Mouse (Mus musculus) neural tube, embryonic 12.5 days (tissue): Measurements from ENCODE around the gene Golim4. TPM values are rescaled to one million over a fixed set of nuclear protein-coding genes. Genes with fewer than 3 reads are reported as not detected.

Experiments used
- ATAC-seq: fragments of 200-750 bp; cut with Nextera tagmentation; 2 replicates; pipeline ENCODE4 v1.8.0; 2017; ENCODE audit warnings: low read depth, mild to moderate bottlenecking, moderate TSS enrichment, moderate library complexity; ENCODE audit not compliant: low FRiP score
- H3K27ac ChIP-seq: fragments of 300-500 bp; sonication (generic); 2 replicates; pipeline ENCODE4 v1.5.1; 2016
- H3K27me3 ChIP-seq: fragments of 300-500 bp; sonication (generic); replicated peaks from 2 replicates; pipeline ENCODE4 v1.6.1; 2016; ENCODE audit warnings: mild to moderate bottlenecking
- H3K36me3 ChIP-seq: fragments of 300-500 bp; sonication (generic); 2 replicates; pipeline ENCODE4 v1.6.1; 2016; ENCODE audit warnings: mild to moderate bottlenecking
- H3K4me1 ChIP-seq: fragments of 300-500 bp; sonication (generic); 2 replicates; pipeline ENCODE4 v1.6.1; 2016
- H3K4me2 ChIP-seq: fragments of 300-500 bp; sonication (generic); replicated peaks from 2 replicates; pipeline ENCODE4 v1.6.1; 2016; ENCODE audit warnings: mild to moderate bottlenecking
- H3K4me3 ChIP-seq: fragments of 300-500 bp; sonication (generic); 2 replicates; pipeline ENCODE4 v1.5.1; 2016
- H3K9ac ChIP-seq: fragments of 300-500 bp; sonication (generic); 2 replicates; pipeline ENCODE4 v1.6.1; 2016; ENCODE audit warnings: mild to moderate bottlenecking
- H3K9me3 ChIP-seq: fragments of 300-500 bp; sonication (generic); 2 replicates; pipeline ENCODE4 v1.6.1; 2016; ENCODE audit warnings: mild to moderate bottlenecking
- WGBS: fragments of 180-500 bp; shearing (Covaris S2); methylation state at CpG from one replicate; pipeline ENCODE4 v1.1.7; 2016; 5-methylcytosine and 5-hydroxymethylcytosine counted together
- polyA plus RNA-seq: library from polyadenylated mRNA; unstranded; fragments of >200 nt; fragmentation: Nextera tagmentation; extraction: Ambion mirVana; gene quantifications from 2 replicates; pipeline ENCODE4 v1.2.1, GENCODE M21; 2016

Golim4 gene
- polyA plus RNA-seq, 1 experiment from 2014 or later, result 61.8 TPM

- WGBS, result 4% methylated on average over 4 of the region's 4 CpGs
- Histone ChIP-seq H3K9ac (no peak overlapping the region), H3K9me3 (no peaks in the 10 kb centered on the region), H3K4me3 (no peak overlapping the region), H3K36me3 (peaks cover 4% of the 10 kb centered on the region; the same call in 1 of the 2 replicates), H3K27ac (no peak overlapping the region), H3K4me2 (no peak overlapping the region), H3K27me3 (no peaks in the 10 kb centered on the region), H3K4me1 (no peaks in the 10 kb centered on the region)
- peak; percentile 84 for ATAC-seq
These were observed 46.5 kb downstream of the Golim4 start for GRCm38 (mm10) chr3:75910257-75910656.

DNA sequence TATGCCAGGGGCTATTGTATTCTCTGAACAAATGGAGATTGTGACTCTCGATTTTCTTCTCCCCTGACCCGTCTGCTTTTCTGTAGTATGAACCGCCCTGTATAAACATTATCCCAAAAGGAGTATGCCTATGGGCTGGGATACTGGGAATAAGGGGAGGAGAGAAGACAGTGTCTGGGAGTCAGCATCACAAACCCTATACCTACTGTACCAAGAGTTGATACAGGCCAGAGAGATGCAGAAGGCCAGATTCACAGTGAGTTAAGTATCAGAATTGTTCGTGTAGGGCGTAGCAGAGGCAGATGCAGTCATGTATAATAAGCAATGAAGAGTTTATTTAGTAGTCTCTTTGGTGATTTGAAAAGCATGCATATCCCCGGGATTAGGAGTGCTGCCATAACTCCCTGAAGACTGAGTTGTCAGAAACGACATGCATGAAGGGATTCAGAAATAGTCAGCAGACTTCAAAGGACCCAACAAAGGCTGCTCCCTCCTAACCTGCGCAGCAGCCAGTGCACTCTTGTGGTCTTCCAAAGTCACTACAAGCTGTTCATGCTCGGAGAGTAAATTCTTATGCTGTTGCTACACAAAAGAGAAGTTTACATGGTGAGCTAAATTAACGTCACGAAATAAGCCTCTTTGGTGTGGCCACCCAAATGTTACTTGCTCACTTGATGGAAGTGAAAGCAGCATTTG, 54.7 kb downstream of the Golim4 start:
- 85% methylated on average over 11 of the region's 11 CpGs for WGBS
- Histone ChIP-seq H3K4me2 (no peak overlapping the region), H3K27ac (no peak overlapping the region), H3K27me3 (no peaks in the 10 kb centered on the region), H3K36me3 (peaks cover 13% of the 10 kb centered on the region), H3K4me3 (no peak overlapping the region), H3K4me1 (no peaks in the 10 kb centered on the region), H3K9ac (no peak overlapping the region), H3K9me3 (no peaks in the 10 kb centered on the region)
- ATAC-seq, result peak; percentile 58; the same call in 1 of the 2 replicates

DNA sequence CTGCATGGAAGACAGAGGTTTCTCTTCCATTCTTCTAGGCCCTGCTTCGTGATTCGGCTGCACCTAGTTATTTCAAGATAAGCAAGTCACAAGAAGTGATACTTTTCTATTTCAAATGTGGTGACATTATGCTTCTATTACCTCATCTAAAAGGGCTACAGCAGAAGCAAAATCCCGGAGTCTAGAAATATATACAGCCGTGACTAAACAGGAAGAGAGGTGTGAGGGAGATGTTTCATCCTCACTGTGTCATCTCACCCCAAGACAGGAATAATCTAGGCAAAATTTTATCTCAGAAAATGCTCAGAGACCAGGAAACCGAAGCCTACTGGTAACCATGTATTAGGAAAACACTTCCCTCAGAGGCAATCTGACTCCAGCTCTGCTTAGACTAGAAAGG, 61.7 kb downstream of the Golim4 start:
- no peaks in the 10 kb centered on the region for H3K27me3 ChIP-seq
- H3K36me3 ChIP-seq, result peaks cover 51% of the 10 kb centered on the region
- no peaks in the 10 kb centered on the region for H3K4me1 ChIP-seq
- H3K4me2 ChIP-seq, result no peak overlapping the region
- H3K9ac ChIP-seq, result no peak overlapping the region
- H3K9me3 ChIP-seq, result no peaks in the 10 kb centered on the region
- no peak for ATAC-seq
- no peak overlapping the region for H3K27ac ChIP-seq
- 97% methylated on average over 5 of the region's 5 CpGs for WGBS
- H3K4me3 ChIP-seq, result no peak overlapping the region

DNA sequence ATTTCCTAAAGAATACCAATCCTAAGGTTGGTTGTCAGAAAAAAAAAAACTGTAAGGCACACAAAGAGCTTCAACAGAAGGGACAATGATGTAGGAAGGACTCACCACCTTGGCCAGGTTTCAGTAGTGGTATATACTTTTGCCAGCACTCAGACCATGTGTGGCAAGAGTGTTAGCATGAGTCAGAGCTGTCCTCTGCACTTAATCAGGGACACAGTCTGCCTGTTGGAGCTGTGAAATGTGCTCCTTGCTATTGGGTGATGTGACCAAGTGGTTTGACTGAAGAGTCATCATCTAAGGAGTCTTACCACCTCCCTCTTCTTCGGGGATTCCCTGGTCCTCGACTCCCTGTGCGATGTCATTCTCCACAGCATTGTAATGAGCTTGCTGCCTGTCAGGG, 65.2 kb downstream of the Golim4 start:
- Histone ChIP-seq H3K9me3 (no peaks in the 10 kb centered on the region), H3K4me3 (no peak overlapping the region), H3K27ac (no peak overlapping the region), H3K4me2 (no peak overlapping the region), H3K9ac (no peak overlapping the region), H3K27me3 (no peaks in the 10 kb centered on the region), H3K36me3 (peaks cover 56% of the 10 kb centered on the region), H3K4me1 (no peaks in the 10 kb centered on the region)
- WGBS, result 96% methylated on average over 3 of the region's 3 CpGs
- ATAC-seq, result no peak

DNA sequence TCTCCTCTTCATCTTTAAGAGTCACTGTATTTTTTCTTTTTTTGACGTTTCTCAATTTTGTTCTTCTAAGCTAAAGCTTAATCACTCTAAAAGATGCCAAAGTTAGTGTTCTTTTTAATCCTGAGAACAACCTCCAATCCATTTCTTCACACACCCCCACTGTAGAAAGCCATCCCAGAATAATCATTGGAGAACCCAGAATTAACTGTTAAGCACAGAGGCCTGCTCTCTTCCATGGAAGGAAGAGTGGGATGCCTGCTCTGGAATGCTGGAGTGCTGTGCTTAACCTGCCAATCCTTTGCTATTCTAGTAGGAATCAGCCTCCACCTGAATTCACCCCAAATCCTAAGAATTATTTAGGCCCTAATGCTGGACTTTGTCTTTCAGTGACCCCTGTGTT, 67.4 kb downstream of the Golim4 start:
- H3K36me3 ChIP-seq, result peaks cover 64% of the 10 kb centered on the region

DNA sequence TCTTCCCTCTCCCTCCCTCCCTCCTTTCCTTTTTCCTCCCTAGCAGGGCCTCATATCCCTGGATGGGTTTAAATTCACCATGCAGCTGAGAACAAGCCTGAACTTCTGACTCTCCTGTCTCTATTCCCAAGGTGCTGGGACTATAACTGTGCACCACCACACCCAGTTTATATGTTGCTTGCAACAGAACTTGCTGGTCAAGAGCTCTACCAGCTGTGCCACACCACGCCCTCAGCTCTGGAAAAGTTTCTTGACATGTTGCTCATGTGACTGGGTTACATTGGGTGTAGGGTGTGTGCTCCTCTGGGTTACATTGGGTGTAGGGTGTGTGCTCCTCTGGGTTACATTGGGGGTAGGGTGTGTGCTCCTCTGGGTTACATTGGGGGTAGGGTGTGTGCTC, 75.2 kb downstream of the Golim4 start:
- ATAC-seq, result no peak
- Histone ChIP-seq H3K4me3 (no peak overlapping the region), H3K4me1 (no peaks in the 10 kb centered on the region), H3K36me3 (peaks cover 44% of the 10 kb centered on the region), H3K27ac (no peak overlapping the region), H3K9me3 (0 out of 2 replicates have a peak, but pooled peaks cover 5% of the 10 kb centered on the region), H3K4me2 (no peak overlapping the region), H3K27me3 (no peaks in the 10 kb centered on the region), H3K9ac (no peak overlapping the region)
- WGBS, result 92% methylated on average over 1 of the region's 1 CpGs

More for the DNA sequence above, 67.4 kb downstream of the Golim4 start:
- WGBS, result 90% methylated on average over 1 of the region's 1 CpGs
- no peak overlapping the region for H3K9ac ChIP-seq
- H3K9me3 ChIP-seq, result no peaks in the 10 kb centered on the region
- no peak overlapping the region for H3K27ac ChIP-seq
- no peak overlapping the region for H3K4me2 ChIP-seq
- H3K4me3 ChIP-seq, result no peak overlapping the region
- no peaks in the 10 kb centered on the region for H3K4me1 ChIP-seq
- ATAC-seq, result no peak
- no peaks in the 10 kb centered on the region for H3K27me3 ChIP-seq

GRCm38 (mm10) chr3:75879269-75879668, 77.5 kb downstream of the Golim4 start:
- 0 out of 2 replicates have a peak, but pooled peaks cover 5% of the 10 kb centered on the region for H3K9me3 ChIP-seq
- H3K9ac ChIP-seq, result no peak overlapping the region
- no peaks in the 10 kb centered on the region for H3K27me3 ChIP-seq
- peaks cover 35% of the 10 kb centered on the region for H3K36me3 ChIP-seq
- H3K4me1 ChIP-seq, result no peaks in the 10 kb centered on the region
- 95% methylated on average over 2 of the region's 2 CpGs for WGBS
- no peak overlapping the region for H3K4me2 ChIP-seq
- no peak overlapping the region for H3K4me3 ChIP-seq
- no peak overlapping the region for H3K27ac ChIP-seq
- no peak for ATAC-seq

DNA sequence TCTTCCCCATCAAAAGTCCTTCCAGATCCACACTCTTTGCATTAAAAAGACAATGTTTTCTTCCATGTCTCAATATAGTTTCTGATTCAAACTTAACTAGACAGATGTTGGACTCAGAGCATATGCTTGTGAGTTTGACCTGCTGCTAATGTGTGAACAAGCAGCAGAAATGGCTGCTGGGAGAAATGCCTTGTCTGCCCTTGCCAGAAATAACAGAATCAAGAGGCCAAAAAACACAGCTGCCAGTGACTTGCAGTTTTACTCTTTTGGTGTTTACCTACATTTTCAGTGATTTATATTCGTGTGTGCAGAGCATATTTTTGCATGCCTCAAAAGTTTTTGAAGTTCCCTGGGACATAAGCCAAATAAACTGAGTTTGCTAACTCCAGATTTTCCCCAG, 87.9 kb downstream of the Golim4 start:
- Histone ChIP-seq H3K4me1 (no peaks in the 10 kb centered on the region), H3K9me3 (no peaks in the 10 kb centered on the region), H3K27ac (no peak overlapping the region), H3K36me3 (no peaks in the 10 kb centered on the region), H3K9ac (no peak overlapping the region), H3K4me2 (no peak overlapping the region), H3K4me3 (no peak overlapping the region), H3K27me3 (no peaks in the 10 kb centered on the region)
- 66% methylated on average over 1 of the region's 1 CpGs for WGBS
- no peak for ATAC-seq

- Histone ChIP-seq H3K9ac (no peak overlapping the region), H3K9me3 (no peaks in the 10 kb centered on the region), H3K27me3 (no peaks in the 10 kb centered on the region), H3K27ac (no peak overlapping the region), H3K4me1 (no peaks in the 10 kb centered on the region), H3K4me3 (no peak overlapping the region), H3K36me3 (no peaks in the 10 kb centered on the region), H3K4me2 (no peak overlapping the region)
- WGBS, result 34% methylated on average over 2 of the region's 2 CpGs
- no peak for ATAC-seq
These were observed 92.5 kb downstream of the Golim4 start for GRCm38 (mm10) chr3:75864203-75864602.

DNA sequence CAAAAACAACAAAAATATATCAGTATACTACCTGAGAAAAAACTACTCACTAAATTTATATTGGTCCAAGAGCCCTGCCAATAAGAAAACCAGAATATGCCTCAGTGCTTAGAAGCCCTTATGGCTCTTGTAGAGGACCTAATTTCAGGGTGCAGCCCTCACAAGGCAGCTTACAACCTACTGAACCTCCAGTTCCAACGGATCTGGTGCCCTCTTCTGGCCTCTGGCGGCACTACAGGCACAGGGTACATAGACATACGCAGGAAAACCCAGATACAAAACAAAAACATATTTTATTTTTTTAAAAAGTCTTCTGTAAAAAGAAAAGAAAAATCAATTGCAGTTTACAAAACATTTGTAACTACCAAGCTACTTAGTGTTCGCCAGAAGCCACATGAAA, 95.1 kb downstream of the Golim4 start:
- Histone ChIP-seq H3K27ac (no peak overlapping the region), H3K4me3 (no peak overlapping the region), H3K36me3 (no peaks in the 10 kb centered on the region), H3K4me1 (no peaks in the 10 kb centered on the region), H3K9me3 (no peaks in the 10 kb centered on the region), H3K27me3 (no peaks in the 10 kb centered on the region), H3K4me2 (no peak overlapping the region), H3K9ac (no peak overlapping the region)
- no peak for ATAC-seq
- 39% methylated on average over 4 of the region's 4 CpGs for WGBS

DNA sequence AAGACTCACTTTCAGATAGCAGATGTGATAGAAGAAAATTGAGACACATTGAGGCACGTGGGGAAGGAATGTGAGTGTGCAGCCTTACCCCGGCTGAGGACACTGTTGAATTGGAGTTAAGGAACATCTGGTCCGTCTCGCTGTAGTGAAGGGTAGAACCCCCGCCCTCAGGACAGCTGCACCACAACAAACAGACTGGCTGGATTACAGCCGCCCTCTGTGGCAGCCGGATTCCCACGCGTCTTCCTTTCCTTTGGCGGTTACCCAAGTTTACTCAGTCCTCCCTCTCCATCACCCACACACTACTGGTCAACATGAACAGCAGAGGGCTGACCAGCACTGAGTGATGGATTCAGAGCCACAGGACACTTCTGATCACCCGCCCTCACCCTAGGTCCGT, 96.0 kb downstream of the Golim4 start:
- no peak overlapping the region for H3K27ac ChIP-seq
- H3K4me2 ChIP-seq, result no peak overlapping the region
- no peaks in the 10 kb centered on the region for H3K27me3 ChIP-seq
- no peak overlapping the region for H3K9ac ChIP-seq
- no peak overlapping the region for H3K4me3 ChIP-seq
- no peaks in the 10 kb centered on the region for H3K4me1 ChIP-seq
- ATAC-seq, result no peak
- no peaks in the 10 kb centered on the region for H3K9me3 ChIP-seq
- 82% methylated on average over 12 of the region's 12 CpGs for WGBS
- no peaks in the 10 kb centered on the region for H3K36me3 ChIP-seq

GRCm38 (mm10) chr3:75835286-75835967, 121.3 kb downstream of the Golim4 start:
- H3K4me2 ChIP-seq, result no peak overlapping the region
- ATAC-seq, result no peak
- H3K9ac ChIP-seq, result no peak overlapping the region
- no peaks in the 10 kb centered on the region for H3K36me3 ChIP-seq
- H3K9me3 ChIP-seq, result no peaks in the 10 kb centered on the region
- H3K4me3 ChIP-seq, result no peak overlapping the region
- no peaks in the 10 kb centered on the region for H3K4me1 ChIP-seq
- H3K27me3 ChIP-seq, result no peaks in the 10 kb centered on the region
- 79% methylated on average over 5 of the region's 5 CpGs for WGBS
- no peak overlapping the region for H3K27ac ChIP-seq

- no peak overlapping the region for H3K4me2 ChIP-seq
- no peak overlapping the region for H3K9ac ChIP-seq
- H3K27me3 ChIP-seq, result no peaks in the 10 kb centered on the region
- no peak for ATAC-seq
- no peaks in the 10 kb centered on the region for H3K4me1 ChIP-seq
- no peak overlapping the region for H3K27ac ChIP-seq
- 84% methylated on average over 2 of the region's 2 CpGs for WGBS
- no peaks in the 10 kb centered on the region for H3K36me3 ChIP-seq
- H3K9me3 ChIP-seq, result no peaks in the 10 kb centered on the region
- H3K4me3 ChIP-seq, result no peak overlapping the region
These were observed 121.9 kb downstream of the Golim4 start for GRCm38 (mm10) chr3:75834827-75835226.
